Mouse (Mus musculus): ENCODE measurements around the gene Ehd4.

DNA sequence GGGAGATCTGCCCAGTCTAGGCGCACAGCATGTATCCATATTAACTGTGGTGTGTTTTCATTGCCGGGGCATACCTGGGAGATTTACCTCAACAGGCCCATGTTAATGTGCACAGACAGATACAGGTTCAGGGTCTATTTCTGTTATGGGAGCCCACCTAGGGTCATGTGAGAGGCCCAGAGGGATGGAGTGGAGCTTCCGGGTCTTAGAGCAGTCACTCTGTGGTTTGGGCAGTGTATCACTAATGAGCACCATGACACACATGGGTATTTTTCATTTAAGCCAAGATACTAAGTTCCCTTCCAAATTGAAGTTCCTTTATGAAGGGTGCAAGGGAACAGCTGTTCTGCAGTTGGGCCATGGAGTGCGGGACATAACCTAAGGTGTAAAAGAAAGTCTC lies 59.2 kb downstream of the Ehd4 start:
- TF ChIP-seq KAT2A (IDR thresholded peaks at IDR 0.05; ENCODE audit: insufficient replicate concordance, low read length) (no peak), CTCF (conservative IDR thresholded peaks at IDR 0.05 in 1 of 2, IDR thresholded peaks at IDR 0.05 in 1 of 2; ENCODE audit: low read depth in 2 of 2, low read length in 2 of 2) (no peak), POLR2A (IDR thresholded peaks at IDR 0.05; ENCODE audit: low read depth, low read length) (no peak)

Data from CH12.LX (cell line).